Mouse (Mus musculus) midbrain, embryonic 10.5 days (tissue): ENCODE measurements around the gene Vps26a. TPM values are rescaled to one million over a fixed set of nuclear protein-coding genes. Genes with fewer than 3 reads are reported as not detected.
A peak's percentile ranks its signal among the peaks of the same experiment; 100 is the strongest.

Experiments
- DNase-seq: peaks from one replicate; pipeline ENCODE4 v3.0.0-alpha.2; 2017; ENCODE audit warnings: low spot score
- H3K27ac ChIP-seq: fragments of 300-500 bp; sonication (generic); replicated peaks from 2 replicates; pipeline ENCODE4 v1.5.1; 2016; ENCODE audit warnings: mild to moderate bottlenecking
- H3K27me3 ChIP-seq: fragments of 300-500 bp; sonication (generic); 2 replicates; pipeline ENCODE4 v1.6.1; 2016; ENCODE audit warnings: low read depth, mild to moderate bottlenecking; ENCODE audit not compliant: poor library complexity, severe bottlenecking
- H3K36me3 ChIP-seq: fragments of 300-500 bp; sonication (generic); 2 replicates; pipeline ENCODE4 v1.6.1; 2016; ENCODE audit warnings: mild to moderate bottlenecking, moderate library complexity
- H3K4me1 ChIP-seq: fragments of 300-500 bp; sonication (generic); 2 replicates; pipeline ENCODE4 v1.6.1; 2016
- H3K4me3 ChIP-seq: fragments of 300-500 bp; sonication (generic); 2 replicates; pipeline ENCODE4 v1.5.1; 2016; ENCODE audit warnings: mild to moderate bottlenecking, moderate library complexity
- H3K9me3 ChIP-seq: fragments of 300-500 bp; sonication (generic); replicated peaks from 2 replicates; pipeline ENCODE4 v1.6.1; 2016; ENCODE audit warnings: mild to moderate bottlenecking
- WGBS: fragments of 180-500 bp; shearing (Covaris S2); methylation state at CpG from one replicate; pipeline ENCODE4 v1.1.7; 2016; 5-methylcytosine and 5-hydroxymethylcytosine counted together
- polyA plus RNA-seq: library from polyadenylated mRNA; unstranded; fragments of >200 nt; fragmentation: Nextera tagmentation; extraction: Ambion mirVana; gene quantifications from 2 replicates; pipeline ENCODE4 v1.2.1, GENCODE M21; 2016

Gene Vps26a
- polyA plus RNA-seq, 1 experiment from 2014 or later = 94.1 TPM

- H3K4me1 ChIP-seq = peaks cover 8% of the 10 kb centered on the region; the same call in 1 of the 2 replicates
- H3K36me3 ChIP-seq = no peaks in the 10 kb centered on the region
- 51% methylated on average over 15 of the region's 15 CpGs for WGBS
- H3K9me3 ChIP-seq = no peaks in the 10 kb centered on the region
- no peak within 1 kb of the TSS for H3K4me3 ChIP-seq
- H3K27me3 ChIP-seq = no peaks in the 10 kb centered on the region
- H3K27ac ChIP-seq = no peak within 1 kb of the TSS
- DNase-seq = no peak
Measured at GRCm38 (mm10) chr10:62422255-62422654, 64.3 kb downstream of the Vps26a start, which contains the start of gene Hkdc1. Gene Hkdc1 (minus strand): TSS chr10:62422491.

- H3K27ac ChIP-seq = no peak overlapping the region
- no peaks in the 10 kb centered on the region for H3K9me3 ChIP-seq
- peaks cover 11% of the 10 kb centered on the region for H3K4me1 ChIP-seq
- no peak overlapping the region for H3K4me3 ChIP-seq
- no peak for DNase-seq
- no peaks in the 10 kb centered on the region for H3K27me3 ChIP-seq
- H3K36me3 ChIP-seq = no peaks in the 10 kb centered on the region
- WGBS = 84% methylated on average over 3 of the region's 3 CpGs
Measured at GRCm38 (mm10) chr10:62421127-62421526, 65.5 kb downstream of the Vps26a start.

- H3K4me3 ChIP-seq = no peak overlapping the region
- no peak overlapping the region for H3K27ac ChIP-seq
- no peaks in the 10 kb centered on the region for H3K9me3 ChIP-seq
- no peaks in the 10 kb centered on the region for H3K27me3 ChIP-seq
- DNase-seq = no peak
- H3K36me3 ChIP-seq = no peaks in the 10 kb centered on the region
- WGBS = 82% methylated on average over 6 of the region's 6 CpGs
- H3K4me1 ChIP-seq = peaks cover 13% of the 10 kb centered on the region
Measured at GRCm38 (mm10) chr10:62420399-62420798, 66.2 kb downstream of the Vps26a start.

- no peaks in the 10 kb centered on the region for H3K36me3 ChIP-seq
- 87% methylated on average over 5 of the region's 5 CpGs for WGBS
- H3K4me3 ChIP-seq = no peak overlapping the region
- H3K9me3 ChIP-seq = no peaks in the 10 kb centered on the region
- H3K4me1 ChIP-seq = peaks cover 11% of the 10 kb centered on the region
- H3K27ac ChIP-seq = no peak overlapping the region
- DNase-seq = no peak
- no peaks in the 10 kb centered on the region for H3K27me3 ChIP-seq
Measured at GRCm38 (mm10) chr10:62419422-62419821, 67.2 kb downstream of the Vps26a start.

- H3K36me3 ChIP-seq = no peaks in the 10 kb centered on the region
- no peak overlapping the region for H3K27ac ChIP-seq
- DNase-seq = no peak
- no peaks in the 10 kb centered on the region for H3K27me3 ChIP-seq
- H3K4me1 ChIP-seq = peaks cover 11% of the 10 kb centered on the region
- no peak overlapping the region for H3K4me3 ChIP-seq
- no peaks in the 10 kb centered on the region for H3K9me3 ChIP-seq
- WGBS = 69% methylated on average over 7 of the region's 7 CpGs
Measured at GRCm38 (mm10) chr10:62418831-62419356, 67.7 kb downstream of the Vps26a start.

GRCm38 (mm10) chr10:62413606-62413982 is 73.0 kb downstream of the Vps26a start:
- Histone ChIP-seq H3K4me3 (no peak overlapping the region), H3K27ac (no peak overlapping the region), H3K9me3 (no peaks in the 10 kb centered on the region), H3K36me3 (no peaks in the 10 kb centered on the region), H3K4me1 (peaks cover 24% of the 10 kb centered on the region), H3K27me3 (no peaks in the 10 kb centered on the region; the same call in 1 of the 2 replicates)
- 53% methylated on average over 4 of the region's 4 CpGs for WGBS
- no peak for DNase-seq

- H3K36me3 ChIP-seq = no peaks in the 10 kb centered on the region
- no peaks in the 10 kb centered on the region for H3K9me3 ChIP-seq
- H3K4me1 ChIP-seq = peaks cover 24% of the 10 kb centered on the region
- H3K27ac ChIP-seq = no peak overlapping the region
- 38% methylated on average over 8 of the region's 8 CpGs for WGBS
- no peak overlapping the region for H3K4me3 ChIP-seq
- DNase-seq = no peak
- no peaks in the 10 kb centered on the region; the same call in 1 of the 2 replicates for H3K27me3 ChIP-seq
Measured at GRCm38 (mm10) chr10:62412906-62413605, 73.5 kb downstream of the Vps26a start.

- Histone ChIP-seq H3K4me3 (no peak overlapping the region), H3K27ac (no peak overlapping the region), H3K4me1 (peaks cover 24% of the 10 kb centered on the region), H3K27me3 (peaks cover 7% of the 10 kb centered on the region; the same call in 1 of the 2 replicates), H3K9me3 (no peaks in the 10 kb centered on the region), H3K36me3 (no peaks in the 10 kb centered on the region)
- WGBS = 70% methylated on average over 19 of the region's 19 CpGs
- no peak for DNase-seq
Measured at GRCm38 (mm10) chr10:62411431-62412410, 74.9 kb downstream of the Vps26a start.

GRCm38 (mm10) chr10:62410943-62411342 is 75.7 kb downstream of the Vps26a start:
- H3K4me1 ChIP-seq = peaks cover 19% of the 10 kb centered on the region
- 18% methylated on average over 5 of the region's 5 CpGs for WGBS
- H3K27ac ChIP-seq = no peak overlapping the region
- H3K36me3 ChIP-seq = no peaks in the 10 kb centered on the region
- peak; percentile 67 for DNase-seq
- H3K9me3 ChIP-seq = no peaks in the 10 kb centered on the region
- H3K4me3 ChIP-seq = no peak overlapping the region
- peaks cover 8% of the 10 kb centered on the region; the same call in 1 of the 2 replicates for H3K27me3 ChIP-seq

Other genes with a start within 250 kb of the Vps26a start
- not detected in 2 replicates for gene Tacr2, start 234.4 kb downstream of the Vps26a start, polyA plus RNA-seq
- 27.0 and 34.9 TPM in 2 replicates for gene Hk1, start 106.9 kb downstream of the Vps26a start, polyA plus RNA-seq
- 0.25 TPM in 1 of 2 replicates, not detected in the other for gene Hkdc1, start 64.3 kb downstream of the Vps26a start, polyA plus RNA-seq
- gene 4930507D05Rik, start 37.3 kb downstream of the Vps26a start, polyA plus RNA-seq = 0.66 and 1.0 TPM in 2 replicates
- 30.9 and 32.3 TPM in 2 replicates for gene Supv3l1, start 37.1 kb downstream of the Vps26a start, polyA plus RNA-seq
- gene Srgn, start 40.6 kb upstream of the Vps26a start, polyA plus RNA-seq = 2.9 and 3.9 TPM in 2 replicates
- 39.5 and 44.7 TPM in 2 replicates for gene Kif1bp, start 91.7 kb upstream of the Vps26a start, polyA plus RNA-seq
- gene Ddx21, start 115.5 kb upstream of the Vps26a start, polyA plus RNA-seq = 30.0 and 32.8 TPM in 2 replicates
- gene Ddx50, start 164.4 kb upstream of the Vps26a start, polyA plus RNA-seq = 104 and 111 TPM in 2 replicates
- gene Stox1, start 239.3 kb upstream of the Vps26a start, polyA plus RNA-seq = 2.3 and 3.1 TPM in 2 replicates